Mouse (Mus musculus) urinary bladder, postnatal 36 days (tissue): ENCODE results near the gene Klf7.

ENCODE experiments used
- DNase-seq, 2 experiments: peaks; one replicate each; pipeline ENCODE4 v3.0.0; 2022; ENCODE audit warnings: low spot score in 2 of 2, mixed read lengths in 1 of 2

Klf7 gene

DNA sequence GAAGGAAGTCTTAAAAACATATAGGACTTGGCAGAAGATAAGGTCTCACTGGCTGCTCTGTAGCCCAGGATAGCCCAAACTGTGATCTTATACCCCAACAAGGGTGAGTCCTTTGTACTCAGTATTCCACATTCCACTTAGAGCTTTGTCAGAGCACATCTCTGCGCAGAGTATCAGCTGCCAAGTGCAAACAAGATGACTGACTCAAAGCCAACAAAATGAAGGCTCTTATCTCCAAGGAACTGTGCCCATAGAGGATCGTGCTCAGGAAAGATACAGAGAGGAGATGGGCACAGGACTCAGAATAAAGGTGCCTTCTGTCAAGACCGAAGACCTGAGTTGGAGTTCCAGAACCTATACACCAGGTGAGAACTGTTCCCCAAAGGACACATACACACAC lies 100.1 kb downstream of the Klf7 start:
- no peak for DNase-seq

DNA sequence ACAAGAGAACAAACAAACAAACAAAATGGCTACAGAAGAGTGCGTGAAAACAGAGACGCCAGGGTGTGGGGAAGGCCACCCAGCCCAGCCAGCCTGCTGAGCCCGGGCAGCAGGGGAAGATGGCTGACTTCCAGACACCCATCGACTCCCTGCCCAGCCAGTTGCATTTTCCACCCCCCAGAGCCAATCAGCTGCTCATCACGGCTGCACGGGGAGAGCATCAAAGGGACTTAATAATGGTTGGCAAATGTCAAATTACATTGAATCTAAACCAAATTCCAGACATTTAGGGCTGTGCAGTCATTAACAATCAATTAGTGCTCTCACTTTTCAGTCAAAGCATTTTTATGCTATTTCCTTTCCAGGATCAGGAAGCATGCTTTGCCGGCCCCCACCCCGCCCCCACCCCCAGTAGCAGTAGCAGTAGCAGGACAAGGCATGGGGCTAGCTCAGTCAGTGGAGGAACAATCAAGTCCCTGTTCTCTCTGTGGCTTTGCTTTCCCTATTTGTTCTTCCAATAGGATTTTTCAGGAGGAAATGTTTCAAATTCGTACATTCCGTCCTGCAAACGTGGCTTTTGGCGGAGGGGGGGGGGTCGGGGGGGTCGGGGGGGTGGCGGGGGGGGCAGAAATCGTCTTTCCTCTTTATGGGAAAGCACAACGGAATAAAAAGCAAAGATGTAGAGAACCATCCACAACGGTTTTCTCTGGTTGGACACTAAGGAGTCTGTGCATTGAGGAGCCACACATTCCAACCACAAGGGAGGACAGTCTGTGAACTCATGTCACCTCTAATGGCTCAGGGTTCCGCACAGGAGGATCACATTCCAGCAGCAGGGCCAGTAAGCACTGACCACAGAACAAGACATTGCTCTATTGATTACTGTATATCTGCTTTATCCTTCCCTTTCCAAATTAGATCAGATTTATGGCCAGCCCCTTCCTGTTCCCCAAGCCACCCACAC lies 101.1 kb downstream of the Klf7 start:
- DNase-seq, result no peak

DNA sequence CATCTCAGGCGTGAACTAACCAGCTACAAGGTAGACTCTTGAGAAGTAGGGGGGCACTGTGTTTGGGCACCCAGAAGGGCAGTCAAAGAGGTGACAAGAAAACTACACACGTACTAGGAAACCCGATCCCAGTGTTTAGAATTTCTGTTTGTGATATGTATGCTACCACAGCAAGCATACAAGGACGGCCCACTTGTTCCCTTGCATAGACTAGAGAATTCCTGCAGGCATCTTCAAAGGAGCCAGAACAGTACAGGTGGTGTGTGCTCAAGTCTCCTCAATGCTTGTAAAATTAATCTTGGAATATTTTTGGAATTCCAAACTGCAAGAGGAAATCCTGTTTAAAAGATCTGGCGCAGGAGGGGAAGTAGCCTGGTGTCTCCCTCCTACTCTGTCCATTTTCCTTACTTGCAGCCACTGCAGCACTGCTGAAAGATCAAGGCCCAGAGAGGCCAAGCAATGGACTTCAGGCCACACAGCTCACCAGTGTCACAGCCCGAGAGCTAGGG lies 102.9 kb downstream of the Klf7 start:
- no peak for DNase-seq

DNA sequence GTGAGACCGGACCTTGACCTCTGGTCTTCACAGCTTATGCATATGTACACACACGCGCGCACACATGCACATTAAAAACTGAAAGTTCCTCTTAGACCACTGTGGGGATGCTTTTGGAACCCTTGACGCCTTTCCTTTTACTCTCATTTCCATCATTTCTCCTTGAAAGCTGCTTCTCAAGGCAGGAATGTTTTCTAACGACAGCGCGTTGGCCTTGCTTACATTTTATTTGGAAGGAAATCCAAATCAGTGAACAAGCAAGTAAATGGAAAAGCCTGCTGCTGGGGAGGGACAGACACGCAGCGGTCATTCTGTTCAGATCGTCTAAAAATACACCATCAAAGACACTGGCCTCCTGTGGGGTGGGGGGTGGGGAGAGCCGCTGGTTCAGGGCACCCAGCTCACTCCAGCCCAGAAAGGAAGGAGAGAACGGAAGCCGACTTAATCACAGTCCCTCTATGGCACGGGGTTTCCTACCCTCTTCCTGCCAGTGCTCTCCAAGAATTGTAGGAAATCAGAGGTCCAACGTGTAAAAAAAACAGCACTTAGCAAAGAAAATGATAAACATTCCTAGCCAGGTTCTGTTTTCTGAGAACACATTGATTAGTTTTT lies 103.5 kb downstream of the Klf7 start:
- DNase-seq, result no peak

DNA sequence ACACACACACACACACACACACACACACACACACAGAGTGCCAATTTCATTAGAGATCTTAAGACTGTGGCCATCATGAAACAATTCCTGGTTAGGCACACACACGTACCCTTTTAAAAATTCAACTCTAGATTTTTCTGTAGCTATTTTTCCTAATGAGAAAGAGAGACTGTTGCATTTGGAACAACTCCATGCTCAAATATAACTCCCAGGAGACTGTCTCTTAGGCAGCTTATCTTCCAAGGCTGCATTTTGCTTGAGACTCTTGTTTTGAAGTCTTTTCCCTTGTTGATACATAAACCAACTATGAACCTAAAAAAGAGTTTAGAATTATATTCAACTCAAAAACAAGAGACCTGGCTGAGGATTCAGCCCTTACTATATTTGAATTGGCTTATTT lies 108.0 kb downstream of the Klf7 start:
- no peak for DNase-seq

DNA sequence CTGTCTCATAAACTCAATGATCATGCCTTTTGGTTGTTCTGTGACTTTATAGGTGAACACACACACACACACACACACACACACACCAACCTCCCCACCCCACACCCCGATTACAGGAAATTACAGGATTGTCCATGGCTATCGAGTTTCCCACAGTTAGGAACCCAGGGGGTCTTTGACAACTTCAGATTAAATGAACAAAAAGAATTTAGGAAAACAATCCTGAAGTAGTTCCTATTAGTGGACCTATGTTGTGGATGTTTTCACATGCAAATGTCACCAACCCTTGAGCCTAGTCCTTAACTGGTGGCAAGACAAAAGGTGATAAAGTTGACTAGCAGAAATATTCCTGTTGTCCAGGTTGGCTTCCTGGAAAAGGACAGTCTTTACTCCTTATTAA lies 113.1 kb downstream of the Klf7 start:
- no peak for DNase-seq

DNA sequence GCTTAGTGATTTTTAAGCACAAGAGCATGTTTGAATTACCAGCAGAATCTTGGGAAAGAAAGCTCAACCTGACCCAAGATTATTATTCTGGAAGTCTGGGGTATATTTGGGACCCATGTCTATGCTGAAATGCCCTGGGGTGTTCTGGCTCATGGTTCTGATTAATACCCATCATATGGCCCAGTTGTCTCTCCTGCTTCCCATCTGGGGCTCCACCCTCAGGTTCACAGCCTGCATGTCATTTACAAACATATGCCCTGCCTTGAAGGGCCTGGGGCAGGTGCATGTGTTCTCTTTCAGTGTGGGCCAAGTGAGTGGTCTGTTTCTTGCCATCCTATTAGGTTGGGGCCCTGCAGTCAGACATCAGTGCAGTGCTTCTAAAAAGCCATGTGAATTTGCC lies 114.1 kb downstream of the Klf7 start:
- DNase-seq, result no peak

DNA sequence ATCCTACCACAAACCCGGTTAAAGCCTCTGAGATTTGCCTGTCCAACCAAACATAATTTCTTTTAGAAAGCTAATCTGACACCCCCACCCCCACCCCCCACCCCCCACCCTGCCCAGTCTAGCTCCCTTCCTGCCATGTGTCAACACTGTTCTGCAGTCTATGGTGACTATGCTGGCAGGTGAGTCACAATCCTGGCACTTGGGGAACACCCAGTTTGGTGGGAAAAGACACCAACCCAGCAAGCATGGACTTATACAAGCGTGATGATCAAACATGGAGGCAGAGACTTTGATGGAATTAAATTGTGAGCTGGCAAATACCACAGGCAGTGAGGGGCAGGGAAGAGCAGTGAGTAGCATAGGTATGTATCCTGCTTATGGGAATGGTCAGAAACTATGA lies 116.9 kb downstream of the Klf7 start:
- no peak for DNase-seq

DNA sequence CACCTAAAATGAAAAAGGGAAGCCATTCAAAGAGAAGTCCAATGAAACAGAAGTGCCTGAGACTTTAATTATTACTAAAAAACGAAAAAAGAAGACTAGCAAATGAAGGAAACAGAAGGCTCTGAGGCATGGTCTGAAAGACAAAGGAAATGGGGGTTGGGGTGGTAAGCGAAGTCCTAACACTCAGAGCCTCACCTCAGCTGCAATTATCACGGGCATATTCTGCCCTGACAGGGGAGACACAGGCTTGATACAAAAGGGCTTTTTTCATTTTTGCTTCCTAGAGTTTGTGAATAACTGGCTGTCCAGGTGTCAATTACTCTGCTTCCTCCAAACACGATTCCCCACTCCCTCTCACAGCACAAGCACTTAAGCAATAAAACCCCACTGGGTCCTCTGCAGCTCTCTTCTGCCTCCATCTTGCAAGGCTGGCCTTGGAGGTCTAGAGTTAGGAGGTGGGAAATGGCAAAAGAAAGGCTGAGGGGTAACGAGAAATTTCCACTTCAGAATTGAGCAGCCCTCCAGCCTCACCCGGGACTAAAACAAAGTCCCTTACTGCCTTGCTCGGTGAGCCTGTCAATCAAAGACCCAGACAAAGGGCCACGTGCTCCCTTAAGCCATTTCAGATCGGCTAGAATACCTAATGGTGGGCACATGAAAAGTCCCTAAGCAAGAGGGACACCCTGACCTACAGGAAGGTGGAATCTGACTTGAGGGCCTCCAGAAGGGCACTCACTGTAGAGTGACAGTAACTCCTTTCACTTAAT lies 118.4 kb downstream of the Klf7 start:
- DNase-seq, result no peak

DNA sequence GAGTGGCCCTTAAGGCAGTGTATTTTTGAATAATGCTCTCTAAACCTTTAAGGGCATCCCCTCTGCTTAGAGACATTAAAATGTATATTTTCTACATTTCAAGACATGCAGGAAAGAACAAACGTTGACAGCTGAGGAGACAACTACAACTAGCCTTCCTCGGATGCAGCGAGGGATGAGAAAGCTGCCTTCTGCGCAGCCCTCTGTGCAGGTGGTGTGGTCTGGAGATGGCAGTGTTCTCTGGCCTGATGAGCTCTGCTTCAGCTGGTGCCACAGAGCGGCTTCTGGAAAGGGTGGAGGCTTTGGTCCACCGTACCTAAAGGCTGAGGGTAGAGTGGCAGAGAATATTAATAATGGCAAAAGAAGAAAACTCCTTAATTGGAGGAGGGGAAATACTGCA lies 120.0 kb downstream of the Klf7 start:
- DNase-seq, result no peak

DNA sequence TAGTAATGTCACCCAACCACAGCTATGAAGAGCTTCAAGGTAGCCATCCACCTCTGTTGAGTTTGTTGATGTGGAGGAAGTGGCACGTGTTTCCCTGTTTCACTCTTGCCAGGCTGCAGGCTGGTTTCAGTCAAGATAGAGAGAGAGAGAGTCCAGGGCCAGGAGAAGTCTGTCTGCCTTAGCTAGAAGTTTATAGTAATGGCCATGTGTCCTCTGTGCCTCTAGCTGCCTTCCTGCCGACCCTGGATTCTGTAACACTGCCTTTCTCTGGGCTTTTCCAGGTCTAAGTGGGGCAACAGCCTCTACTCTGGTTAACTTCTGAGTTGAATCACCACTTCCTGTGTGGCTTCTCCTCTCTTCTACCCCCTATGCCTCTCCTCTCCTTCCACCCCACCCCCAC lies 121.5 kb downstream of the Klf7 start:
- DNase-seq, result no peak

DNA sequence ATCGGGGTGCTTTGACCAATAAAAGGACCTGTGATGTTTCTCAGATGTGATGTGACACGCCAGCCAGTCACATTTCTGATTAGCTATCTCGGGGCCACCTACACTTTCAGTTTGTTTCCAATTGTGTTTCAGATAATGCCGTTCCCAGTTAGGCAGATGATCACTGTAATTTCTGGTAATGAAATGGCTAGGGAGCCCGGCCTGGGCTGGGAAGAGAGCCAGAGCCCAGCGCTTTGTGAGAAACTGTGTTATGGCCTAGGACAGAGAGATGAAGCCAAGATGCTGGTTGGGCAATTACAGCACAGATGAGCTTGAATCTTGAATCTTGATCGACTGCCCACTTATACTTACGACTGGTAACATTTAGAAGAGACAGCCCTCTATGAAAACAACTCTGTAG lies 122.6 kb downstream of the Klf7 start:
- DNase-seq, result peak in 1 of 2 experiments; percentile 65

DNA sequence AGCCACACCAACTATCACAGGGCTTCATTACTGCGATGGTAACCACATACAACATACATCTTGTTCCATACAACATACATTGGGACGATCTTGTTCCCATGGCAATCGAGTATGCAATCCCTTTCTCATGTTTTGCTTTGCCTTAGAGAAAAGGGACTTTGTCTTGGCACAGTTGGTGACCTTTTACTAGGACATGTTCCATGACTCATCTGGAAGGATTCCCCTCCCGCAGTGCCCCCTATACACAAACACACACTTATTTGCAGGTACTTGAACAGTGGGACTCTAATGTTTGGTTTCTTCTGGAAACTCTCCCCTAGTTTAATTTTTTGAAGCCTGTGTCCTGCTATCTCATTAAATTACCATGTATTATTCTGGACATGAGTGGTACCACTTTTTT lies 123.2 kb downstream of the Klf7 start:
- DNase-seq, result no peak

DNA sequence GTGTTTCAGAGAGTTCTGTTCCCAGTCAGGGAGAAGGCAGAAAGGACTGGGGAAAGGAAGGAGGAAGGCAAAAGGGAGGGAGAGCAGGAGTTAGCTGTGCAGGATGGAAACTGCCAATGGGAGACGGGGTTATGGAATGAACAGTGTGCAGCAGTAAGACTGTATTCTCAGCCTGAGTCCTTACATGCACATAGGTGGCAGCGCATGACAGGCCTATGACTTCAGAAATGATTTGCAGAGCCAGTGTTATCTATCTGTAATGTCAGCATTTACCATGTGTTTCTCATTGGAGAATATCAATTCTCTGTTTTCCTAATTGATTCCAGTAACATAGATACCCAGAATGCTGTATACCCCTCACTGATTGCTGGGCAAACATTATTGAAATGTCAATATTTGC lies 123.9 kb downstream of the Klf7 start:
- DNase-seq, result no peak

DNA sequence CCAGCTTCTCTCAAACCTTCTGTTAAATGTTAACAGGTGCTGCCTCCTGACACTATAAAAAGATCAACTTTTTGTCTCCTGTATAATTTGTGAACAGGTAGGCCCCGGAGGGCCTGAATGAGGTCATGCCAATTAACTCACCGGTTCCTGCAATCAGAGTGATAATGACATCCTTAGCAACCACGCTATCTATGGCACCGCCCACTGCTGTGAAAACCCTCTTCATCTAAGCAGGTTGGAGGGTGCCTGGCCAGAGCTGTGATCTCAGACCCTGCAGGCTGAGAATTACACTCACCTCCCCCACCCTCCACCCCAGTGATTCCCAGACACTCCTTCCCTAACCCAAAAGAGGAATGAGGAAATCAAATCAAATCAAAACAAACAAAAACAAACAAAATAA lies 126.3 kb downstream of the Klf7 start:
- no peak for DNase-seq

DNA sequence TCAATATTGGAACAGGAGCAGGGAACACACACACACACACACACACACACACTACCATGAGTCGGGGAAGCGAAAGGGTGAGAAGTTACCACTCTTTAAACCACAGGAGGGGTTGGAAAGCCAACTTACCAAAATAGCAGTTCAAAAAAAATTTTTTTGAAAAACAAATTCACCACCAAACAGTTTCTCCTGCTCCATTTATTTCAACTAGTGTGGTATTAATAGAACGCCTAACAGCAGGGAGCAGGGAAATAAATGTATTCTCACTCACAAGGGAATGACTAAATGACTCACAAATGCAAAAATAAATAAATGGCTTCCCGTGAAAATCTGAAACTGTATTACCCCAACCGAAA lies 127.0 kb downstream of the Klf7 start:
- no peak for DNase-seq

DNA sequence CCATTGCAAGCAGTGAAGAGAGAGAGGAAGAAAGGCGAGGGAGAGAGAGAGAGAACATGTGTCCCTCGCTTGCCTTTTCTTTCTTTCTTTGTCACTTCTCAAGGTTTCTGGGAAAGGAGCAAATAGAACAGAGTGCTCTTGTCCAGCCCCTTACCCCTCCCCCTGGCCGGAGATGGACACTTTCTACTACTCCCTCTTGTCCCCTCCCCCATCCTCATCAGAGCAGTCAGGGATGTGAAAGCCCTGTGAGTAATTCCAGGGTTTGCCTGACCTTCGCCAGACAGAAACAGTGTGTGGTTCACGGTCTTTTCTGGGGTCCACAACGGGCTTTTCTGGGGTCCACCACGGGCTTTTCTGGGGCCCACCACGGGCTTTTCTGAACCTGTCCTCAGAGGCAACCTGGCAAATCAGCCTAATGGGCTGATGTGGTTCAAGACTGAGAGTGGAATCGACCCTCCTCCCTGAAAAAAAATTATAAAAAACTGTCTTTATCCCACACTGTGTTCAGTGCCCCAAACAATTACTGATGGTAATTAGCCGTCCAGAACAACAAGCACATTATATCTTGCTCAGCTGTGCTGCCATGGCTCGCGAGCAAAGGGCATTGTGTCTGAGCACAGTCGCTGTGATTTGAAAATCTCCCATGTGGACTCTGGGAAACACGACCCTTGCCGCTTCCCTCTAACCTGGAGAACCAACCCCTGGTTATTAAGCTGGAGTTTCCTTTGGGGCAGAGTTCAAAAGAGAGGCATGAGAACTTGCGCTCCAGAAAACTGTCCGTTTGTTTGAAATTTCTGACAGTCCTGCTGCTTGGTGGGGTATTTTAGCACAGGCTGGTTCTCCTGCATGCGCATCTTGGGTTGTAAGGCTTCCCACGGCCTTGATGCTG lies 127.6 kb downstream of the Klf7 start:
- no peak for DNase-seq

DNA sequence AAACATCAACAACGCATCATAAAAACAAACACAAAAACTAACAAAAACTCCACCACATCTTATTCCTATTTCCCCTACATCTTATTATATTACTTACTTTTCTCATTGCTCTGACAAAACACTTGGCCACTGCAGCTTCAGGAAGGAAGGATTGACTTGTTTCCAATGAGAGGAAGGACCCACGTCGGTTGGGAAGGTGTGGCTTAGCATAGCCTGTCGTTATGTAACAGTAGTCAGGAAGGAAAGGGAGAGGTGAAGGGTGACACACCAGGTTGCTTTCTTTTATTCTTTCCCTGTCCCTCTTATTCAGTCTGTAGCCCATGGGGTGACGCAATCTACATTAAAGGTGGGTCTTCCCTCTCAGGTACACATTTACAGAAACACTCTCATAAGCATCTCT lies 129.6 kb downstream of the Klf7 start:
- no peak for DNase-seq

DNA sequence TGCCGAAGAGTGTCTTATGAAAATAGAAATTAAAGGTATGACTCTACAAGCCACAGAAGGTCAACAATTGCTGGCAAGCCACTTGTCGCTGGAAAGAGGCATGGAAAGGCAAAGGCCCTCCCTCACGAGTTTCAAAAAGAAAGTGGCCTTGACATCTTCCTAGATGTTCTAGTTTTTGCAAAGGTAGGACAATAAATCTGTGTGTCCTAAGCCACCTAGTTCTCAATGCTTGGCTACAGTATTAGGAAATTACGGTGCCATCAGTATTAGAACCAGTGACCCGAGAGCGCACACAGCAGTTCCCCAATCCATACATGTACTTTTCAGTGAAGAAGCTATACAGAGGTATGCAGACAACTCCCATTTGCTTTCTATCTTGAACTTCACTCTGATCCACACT lies 131.7 kb downstream of the Klf7 start:
- DNase-seq, result no peak

DNA sequence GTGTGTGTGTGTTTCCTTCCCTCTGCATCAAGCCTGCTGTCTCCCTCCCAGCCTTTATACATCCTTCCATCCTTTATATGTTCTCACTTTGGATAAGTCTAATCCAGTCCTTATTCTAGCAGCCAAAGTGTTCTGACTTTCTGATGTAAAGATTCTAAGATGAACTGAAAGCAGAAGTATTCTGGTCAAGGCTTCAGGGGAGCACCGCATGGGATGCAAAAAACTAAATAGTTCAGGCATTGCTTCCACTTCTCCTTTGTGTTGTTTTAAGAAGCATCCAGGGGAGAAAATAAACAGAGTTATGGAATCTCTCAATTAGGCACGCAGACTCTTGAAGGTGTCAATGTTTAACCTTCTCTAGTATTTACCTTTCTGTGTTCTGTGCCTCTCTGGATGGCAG lies 141.3 kb downstream of the Klf7 start:
- DNase-seq, result no peak
